Comparison of ENCODE assay signal across 7 mouse cellular contexts in genomic region chr3:148336091-148336511, GRCm38 (mm10).
A peak's percentile ranks its signal among the peaks of the same experiment; 100 is the strongest.
DNase-seq lines count a peak whose midpoint lies in the region; ATAC-seq lines count a peak whose summit lies in the region.

No protein-coding gene starts in this region.

- no peaks in the 10 kb centered on the region for H3K36me3 ChIP-seq in embryonic facial prominence, embryonic 13.5 days

- no peak overlapping the region for H3K9ac ChIP-seq in embryonic facial prominence, embryonic 13.5 days

- peaks cover 15% of the 10 kb centered on the region for H3K4me1 ChIP-seq in embryonic facial prominence, embryonic 13.5 days

- no peak for ATAC-seq in embryonic facial prominence, embryonic 13.5 days (ENCODE audit: insufficient number of reproducible peaks, insufficient read depth, low FRiP score, low TSS enrichment, low read depth)

- 9% methylated on average over 15 of the region's 15 CpGs for WGBS in embryonic facial prominence, embryonic 13.5 days

- peak overlapping the region; percentile 51 for H3K4me2 ChIP-seq in embryonic facial prominence, embryonic 13.5 days

- no peaks in the 10 kb centered on the region for H3K9me3 ChIP-seq in embryonic facial prominence, embryonic 13.5 days

- no peaks in the 10 kb centered on the region for H3K27me3 ChIP-seq in embryonic facial prominence, embryonic 13.5 days

- H3K27ac ChIP-seq in embryonic facial prominence, embryonic 13.5 days, result peak overlapping the region; percentile 75

- peak overlapping the region; percentile 6; the same call in 1 of the 2 replicates for H3K4me3 ChIP-seq in embryonic facial prominence, embryonic 13.5 days

- peak; percentile 32 for DNase-seq in c-Kit-positive CD71-negative TER-119-negative erythroid progenitor cells, embryonic 14.5 days (ENCODE audit: low read depth)
- DNase-seq in kidney, adult 9 months, result peak; percentile 13
- DNase-seq in lung, postnatal 36 days, result peak; percentile 28
- no peak for DNase-seq in cerebellum, postnatal 14 days
- no peak for DNase-seq in cerebellum, adult 8-10 months
- DNase-seq in cerebellum, postnatal 25 days, result no peak

Comparison
In these comparisons a context has a peak if more than half of its experiments do, and no peak if none do; other contexts are left out.
1. DNase-seq: peak in c-Kit-positive CD71-negative TER-119-negative erythroid progenitor cells, embryonic 14.5 days (single experiment), kidney, adult 9 months (single experiment) and lung, postnatal 36 days (single experiment); none in cerebellum, postnatal 14 days (0 of 2), cerebellum, adult 8-10 months (single experiment) and cerebellum, postnatal 25 days (0 of 2).